Mouse (Mus musculus): ENCODE data around the gene Mertk. TPM values are rescaled to one million over a fixed set of nuclear protein-coding genes. Genes with fewer than 3 reads are reported as not detected.

Gene Mertk
- polyA plus RNA-seq, 1 experiment: 9.2 TPM

GRCm38 (mm10) chr2:128823893-128824292, 125.1 kb downstream of the Mertk start:
- no peak overlapping the region for H3K4me3 ChIP-seq (ENCODE audit: extremely low read depth, insufficient read depth, insufficient read length)
- H3K27me3 ChIP-seq (ENCODE audit: control insufficient read depth, insufficient read depth, low read length): no peaks in the 10 kb centered on the region
- no peak for DNase-seq (ENCODE audit: low read depth in 1 of 2, low spot score in 2 of 2)
- peaks cover 12% of the 10 kb centered on the region for H3K36me3 ChIP-seq (ENCODE audit: control insufficient read depth, insufficient read depth, low read length)
- peaks cover 3% of the 10 kb centered on the region; the same call in 1 of the 2 replicates for H3K4me1 ChIP-seq (ENCODE audit: control insufficient read depth, insufficient read depth, insufficient read length)
- H3K27ac ChIP-seq (ENCODE audit: insufficient read depth, low read length): no peak overlapping the region
- TF ChIP-seq CTCF (IDR thresholded peaks at IDR 0.05; ENCODE audit: extremely low read depth, insufficient read depth, insufficient read length, insufficient replicate concordance) (no peak), POLR2A (IDR thresholded peaks at IDR 0.05; ENCODE audit: low read depth, low read length) (no peak)
- 92% methylated on average over 5 of the region's 5 CpGs for WGBS

GRCm38 (mm10) chr2:128827787-128828186, 129.0 kb downstream of the Mertk start:
- 100% methylated on average over 1 of the region's 1 CpGs for WGBS
- no peaks in the 10 kb centered on the region for H3K27me3 ChIP-seq (ENCODE audit: control insufficient read depth, insufficient read depth, low read length)
- TF ChIP-seq POLR2A (IDR thresholded peaks at IDR 0.05; ENCODE audit: low read depth, low read length) (no peak), CTCF (IDR thresholded peaks at IDR 0.05; ENCODE audit: extremely low read depth, insufficient read depth, insufficient read length, insufficient replicate concordance) (no peak)
- H3K4me1 ChIP-seq (ENCODE audit: control insufficient read depth, insufficient read depth, insufficient read length): no peaks in the 10 kb centered on the region
- DNase-seq (ENCODE audit: low read depth in 1 of 2, low spot score in 2 of 2): no peak
- no peak overlapping the region for H3K4me3 ChIP-seq (ENCODE audit: extremely low read depth, insufficient read depth, insufficient read length)
- peaks cover 23% of the 10 kb centered on the region for H3K36me3 ChIP-seq (ENCODE audit: control insufficient read depth, insufficient read depth, low read length)
- no peak overlapping the region for H3K27ac ChIP-seq (ENCODE audit: insufficient read depth, low read length)

GRCm38 (mm10) chr2:128832611-128833010, 133.9 kb downstream of the Mertk start:
- no peak overlapping the region for H3K4me3 ChIP-seq (ENCODE audit: extremely low read depth, insufficient read depth, insufficient read length)
- peaks cover 25% of the 10 kb centered on the region for H3K36me3 ChIP-seq (ENCODE audit: control insufficient read depth, insufficient read depth, low read length)
- TF ChIP-seq POLR2A (IDR thresholded peaks at IDR 0.05; ENCODE audit: low read depth, low read length) (no peak), CTCF (IDR thresholded peaks at IDR 0.05; ENCODE audit: extremely low read depth, insufficient read depth, insufficient read length, insufficient replicate concordance) (no peak)
- WGBS: 91% methylated on average over 3 of the region's 3 CpGs
- no peaks in the 10 kb centered on the region for H3K27me3 ChIP-seq (ENCODE audit: control insufficient read depth, insufficient read depth, low read length)
- H3K27ac ChIP-seq (ENCODE audit: insufficient read depth, low read length): no peak overlapping the region
- no peaks in the 10 kb centered on the region for H3K4me1 ChIP-seq (ENCODE audit: control insufficient read depth, insufficient read depth, insufficient read length)
- DNase-seq (ENCODE audit: low read depth in 1 of 2, low spot score in 2 of 2): no peak

GRCm38 (mm10) chr2:128833035-128833434, 134.3 kb downstream of the Mertk start:
- Histone ChIP-seq H3K4me1 (ENCODE audit: control insufficient read depth, insufficient read depth, insufficient read length) (no peaks in the 10 kb centered on the region), H3K4me3 (ENCODE audit: extremely low read depth, insufficient read depth, insufficient read length) (no peak overlapping the region), H3K36me3 (ENCODE audit: control insufficient read depth, insufficient read depth, low read length) (peaks cover 26% of the 10 kb centered on the region), H3K27me3 (ENCODE audit: control insufficient read depth, insufficient read depth, low read length) (no peaks in the 10 kb centered on the region), H3K27ac (ENCODE audit: insufficient read depth, low read length) (no peak overlapping the region)
- WGBS: 92% methylated on average over 2 of the region's 2 CpGs
- no peak for DNase-seq (ENCODE audit: low read depth in 1 of 2, low spot score in 2 of 2)
- TF ChIP-seq CTCF (IDR thresholded peaks at IDR 0.05; ENCODE audit: extremely low read depth, insufficient read depth, insufficient read length, insufficient replicate concordance) (no peak), POLR2A (IDR thresholded peaks at IDR 0.05; ENCODE audit: low read depth, low read length) (no peak)

- 97% methylated on average over 2 of the region's 2 CpGs for WGBS
- DNase-seq (ENCODE audit: low read depth in 1 of 2, low spot score in 2 of 2): no peak
- Histone ChIP-seq H3K27me3 (ENCODE audit: control insufficient read depth, insufficient read depth, low read length) (no peaks in the 10 kb centered on the region), H3K27ac (ENCODE audit: insufficient read depth, low read length) (no peak overlapping the region), H3K4me3 (ENCODE audit: extremely low read depth, insufficient read depth, insufficient read length) (no peak overlapping the region), H3K4me1 (ENCODE audit: control insufficient read depth, insufficient read depth, insufficient read length) (no peaks in the 10 kb centered on the region), H3K36me3 (ENCODE audit: control insufficient read depth, insufficient read depth, low read length) (peaks cover 27% of the 10 kb centered on the region)
- TF ChIP-seq CTCF (IDR thresholded peaks at IDR 0.05; ENCODE audit: extremely low read depth, insufficient read depth, insufficient read length, insufficient replicate concordance) (no peak), POLR2A (IDR thresholded peaks at IDR 0.05; ENCODE audit: low read depth, low read length) (no peak)
Measured at GRCm38 (mm10) chr2:128833435-128833834, 134.7 kb downstream of the Mertk start.

- H3K27me3 ChIP-seq (ENCODE audit: control insufficient read depth, insufficient read depth, low read length): no peaks in the 10 kb centered on the region
- H3K4me1 ChIP-seq (ENCODE audit: control insufficient read depth, insufficient read depth, insufficient read length): no peaks in the 10 kb centered on the region
- TF ChIP-seq POLR2A (IDR thresholded peaks at IDR 0.05; ENCODE audit: low read depth, low read length) (no peak), CTCF (IDR thresholded peaks at IDR 0.05; ENCODE audit: extremely low read depth, insufficient read depth, insufficient read length, insufficient replicate concordance) (no peak)
- 92% methylated on average over 8 of the region's 8 CpGs for WGBS
- H3K27ac ChIP-seq (ENCODE audit: insufficient read depth, low read length): no peak overlapping the region
- peaks cover 29% of the 10 kb centered on the region for H3K36me3 ChIP-seq (ENCODE audit: control insufficient read depth, insufficient read depth, low read length)
- no peak for DNase-seq (ENCODE audit: low read depth in 1 of 2, low spot score in 2 of 2)
- no peak overlapping the region for H3K4me3 ChIP-seq (ENCODE audit: extremely low read depth, insufficient read depth, insufficient read length)
Measured at GRCm38 (mm10) chr2:128837531-128837930, 138.8 kb downstream of the Mertk start.

GRCm38 (mm10) chr2:128838611-128839010, 139.9 kb downstream of the Mertk start:
- peaks cover 29% of the 10 kb centered on the region for H3K36me3 ChIP-seq (ENCODE audit: control insufficient read depth, insufficient read depth, low read length)
- TF ChIP-seq POLR2A (IDR thresholded peaks at IDR 0.05; ENCODE audit: low read depth, low read length) (no peak), CTCF (IDR thresholded peaks at IDR 0.05; ENCODE audit: extremely low read depth, insufficient read depth, insufficient read length, insufficient replicate concordance) (no peak)
- WGBS: 97% methylated on average over 3 of the region's 3 CpGs
- no peaks in the 10 kb centered on the region for H3K4me1 ChIP-seq (ENCODE audit: control insufficient read depth, insufficient read depth, insufficient read length)
- no peak for DNase-seq (ENCODE audit: low read depth in 1 of 2, low spot score in 2 of 2)
- no peak overlapping the region for H3K27ac ChIP-seq (ENCODE audit: insufficient read depth, low read length)
- H3K27me3 ChIP-seq (ENCODE audit: control insufficient read depth, insufficient read depth, low read length): no peaks in the 10 kb centered on the region
- no peak overlapping the region for H3K4me3 ChIP-seq (ENCODE audit: extremely low read depth, insufficient read depth, insufficient read length)

All from spleen, adult 2 months (tissue).